Comparison of ENCODE assay signal across 8 mouse cellular contexts in the genomic region with DNA sequence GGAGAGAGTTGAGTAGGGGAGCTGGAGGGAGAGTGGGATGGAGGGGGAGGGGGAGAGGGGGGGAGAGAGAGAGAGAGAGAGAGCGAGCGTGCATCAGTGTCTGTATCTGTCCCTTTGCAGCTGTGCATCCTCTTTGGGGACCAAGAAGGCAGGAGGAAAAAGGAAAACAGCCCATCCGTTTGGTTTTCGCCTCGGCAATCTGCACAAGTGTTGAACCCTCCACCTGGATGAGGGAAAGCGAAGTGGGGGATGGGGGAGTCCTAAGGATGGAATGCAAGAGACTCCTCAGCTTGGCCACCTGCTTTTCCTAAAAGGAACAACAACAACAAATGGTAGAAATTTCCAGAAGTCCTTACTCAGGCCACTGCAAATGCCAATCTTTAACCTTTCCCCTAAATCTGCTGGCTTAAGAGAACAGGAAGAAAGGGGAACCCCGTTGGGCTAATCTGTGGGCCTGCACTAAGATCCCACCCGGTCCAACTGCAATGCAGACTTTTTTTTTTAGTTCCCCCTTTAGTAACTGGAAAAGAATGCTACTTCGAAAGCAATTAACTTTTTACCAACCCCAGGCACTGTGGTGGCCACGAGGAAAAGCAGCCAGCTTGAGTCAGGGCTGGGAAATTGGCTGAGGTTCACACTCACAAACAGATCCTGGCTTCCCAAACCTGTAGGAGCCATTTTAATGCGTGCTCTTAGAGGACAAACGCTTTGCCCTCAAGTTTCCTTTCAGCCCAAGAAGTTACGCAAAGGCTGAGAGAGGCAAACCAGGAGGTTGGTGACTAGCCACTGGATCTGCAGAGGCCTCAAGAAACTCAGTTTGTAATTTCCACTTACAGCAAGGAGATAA. TPM values are rescaled to one million over a fixed set of nuclear protein-coding genes. Genes with fewer than 3 reads are reported as not detected.
DNase-seq lines count a peak whose midpoint lies in the region; ATAC-seq and TF ChIP-seq lines count a peak whose summit lies in the region.

No protein-coding gene starts in this region.

- peak overlapping the region; percentile 63 for H3K9ac ChIP-seq in lung, embryonic 14.5 days
- H3K9ac ChIP-seq in heart, embryonic 12.5 days: peak overlapping the region; percentile 88
- peak overlapping the region; percentile 20 for H3K9ac ChIP-seq in kidney, postnatal 0 days (ENCODE audit: low read depth, low read length)
- peak overlapping the region; percentile 64; the same call in 1 of the 2 replicates for H3K9ac ChIP-seq in midbrain, embryonic 14.5 days (replicated peaks; ENCODE audit: low read length)

- H3K27ac ChIP-seq in lung, embryonic 14.5 days (ENCODE audit: low read depth): peak overlapping the region; percentile 100
- peak overlapping the region; percentile 96 for H3K27ac ChIP-seq in cortical plate, adult 2 months (ENCODE audit: insufficient read depth, low read length)
- H3K27ac ChIP-seq in heart, embryonic 12.5 days (ENCODE audit: poor library complexity, severe bottlenecking): peak overlapping the region; percentile 100
- peak overlapping the region; percentile 100 for H3K27ac ChIP-seq in kidney, postnatal 0 days
- H3K27ac ChIP-seq in midbrain, embryonic 14.5 days (replicated peaks; ENCODE audit: low read depth, low read length): peak overlapping the region; percentile 100

- H3K4me1 ChIP-seq in lung, embryonic 14.5 days (ENCODE audit: insufficient read depth): peaks cover 84% of the 10 kb centered on the region
- peaks cover 65% of the 10 kb centered on the region for H3K4me1 ChIP-seq in lung, adult 2 months (ENCODE audit: control insufficient read depth, insufficient read depth, low read length)
- peaks cover 26% of the 10 kb centered on the region for H3K4me1 ChIP-seq in cortical plate, adult 2 months (ENCODE audit: control insufficient read depth, insufficient read depth, low read length)
- H3K4me1 ChIP-seq in heart, embryonic 12.5 days (replicated peaks): peaks cover 97% of the 10 kb centered on the region
- H3K4me1 ChIP-seq in kidney, postnatal 0 days (replicated peaks; ENCODE audit: insufficient read depth, low read length): peaks cover 91% of the 10 kb centered on the region
- H3K4me1 ChIP-seq in midbrain, embryonic 14.5 days (ENCODE audit: control insufficient read depth, insufficient read depth, low read length): peaks cover 95% of the 10 kb centered on the region

- H3K4me3 ChIP-seq in lung, embryonic 14.5 days (ENCODE audit: low read depth, low read length): peak overlapping the region; percentile 37
- H3K4me3 ChIP-seq in lung, adult 2 months (replicated peaks; ENCODE audit: extremely low read depth, low read depth, low read length): no peak overlapping the region
- no peak overlapping the region for H3K4me3 ChIP-seq in cortical plate, adult 2 months (ENCODE audit: insufficient read depth, low read length)
- peak overlapping the region; percentile 49 for H3K4me3 ChIP-seq in heart, embryonic 12.5 days
- no peak overlapping the region for H3K4me3 ChIP-seq in kidney, postnatal 0 days (replicated peaks; ENCODE audit: low read depth, low read length)
- peak overlapping the region; percentile 35 for H3K4me3 ChIP-seq in midbrain, embryonic 14.5 days (replicated peaks; ENCODE audit: low read depth, low read length)

- no peaks in the 10 kb centered on the region for H3K27me3 ChIP-seq in lung, embryonic 14.5 days (ENCODE audit: insufficient read depth, low read length)
- H3K27me3 ChIP-seq in heart, embryonic 12.5 days (replicated peaks): no peaks in the 10 kb centered on the region
- no peaks in the 10 kb centered on the region for H3K27me3 ChIP-seq in kidney, postnatal 0 days (ENCODE audit: insufficient read depth, low read length)
- no peaks in the 10 kb centered on the region for H3K27me3 ChIP-seq in midbrain, embryonic 14.5 days (ENCODE audit: control insufficient read depth, insufficient read depth, low read length)

- ATAC-seq in lung, embryonic 14.5 days (ENCODE audit: insufficient read depth): no peak
- no peak for ATAC-seq in heart, embryonic 12.5 days (ENCODE audit: insufficient number of reproducible peaks, low FRiP score)
- no peak for ATAC-seq in kidney, postnatal 0 days (replicated peaks; ENCODE audit: low FRiP score, low read depth)
- ATAC-seq in midbrain, embryonic 14.5 days (ENCODE audit: low FRiP score, low TSS enrichment): no peak

- 11% methylated on average over 13 of the region's 13 CpGs for WGBS in lung, embryonic 14.5 days
- WGBS in lung, adult 2 months: 34% methylated on average over 13 of the region's 13 CpGs
- 18% methylated on average over 13 of the region's 13 CpGs for WGBS in heart, embryonic 12.5 days
- WGBS in kidney, postnatal 0 days: 17% methylated on average over 13 of the region's 13 CpGs
- 11% methylated on average over 12 of the region's 13 CpGs for WGBS in midbrain, embryonic 14.5 days

- H3K4me2 ChIP-seq in lung, embryonic 14.5 days: peak overlapping the region; percentile 75
- H3K4me2 ChIP-seq in heart, embryonic 12.5 days: peak overlapping the region; percentile 81
- H3K4me2 ChIP-seq in kidney, postnatal 0 days (ENCODE audit: low read length): peak overlapping the region; percentile 51
- peak overlapping the region; percentile 81 for H3K4me2 ChIP-seq in midbrain, embryonic 14.5 days (ENCODE audit: low read length)

- no peak for TF ChIP-seq POLR2A in lung, adult 2 months (IDR thresholded peaks at IDR 0.05; ENCODE audit: borderline replicate concordance, extremely low read depth, low read depth, low read length)
- TF ChIP-seq POLR2A in cortical plate, adult 2 months (IDR thresholded peaks at IDR 0.05; ENCODE audit: extremely low read depth, insufficient read depth, low read length): no peak

- H3K36me3 ChIP-seq in lung, embryonic 14.5 days (ENCODE audit: insufficient read depth): peaks cover 18% of the 10 kb centered on the region
- H3K36me3 ChIP-seq in heart, embryonic 12.5 days: no peaks in the 10 kb centered on the region
- no peaks in the 10 kb centered on the region for H3K36me3 ChIP-seq in kidney, postnatal 0 days (ENCODE audit: insufficient read depth, low read length)
- no peaks in the 10 kb centered on the region for H3K36me3 ChIP-seq in midbrain, embryonic 14.5 days (ENCODE audit: control insufficient read depth, insufficient read depth, low read length)

- peak; percentile 50 for DNase-seq in lung, embryonic 14.5 days
- no peak for DNase-seq in lung, adult 2 months
- peak; percentile 59 for DNase-seq in kidney, postnatal 0 days (ENCODE audit: low spot score)
- peak; percentile 56 for DNase-seq in midbrain, embryonic 14.5 days
- no peak for DNase-seq in layer of hippocampus, adult 9-10 months (ENCODE audit: low spot score)
- no peak for DNase-seq in frontal cortex, postnatal 10 days (ENCODE audit: low spot score in 2 of 2)

- H3K9me3 ChIP-seq in lung, embryonic 14.5 days (ENCODE audit: low read depth, low read length): no peaks in the 10 kb centered on the region
- no peaks in the 10 kb centered on the region for H3K9me3 ChIP-seq in heart, embryonic 12.5 days (replicated peaks)
- H3K9me3 ChIP-seq in kidney, postnatal 0 days (replicated peaks; ENCODE audit: low read length): no peaks in the 10 kb centered on the region
- no peaks in the 10 kb centered on the region for H3K9me3 ChIP-seq in midbrain, embryonic 14.5 days (ENCODE audit: control insufficient read depth, low read length)

- TF ChIP-seq CTCF in lung, embryonic 14.5 days (IDR thresholded peaks at IDR 0.05; ENCODE audit: low read depth): no peak
- TF ChIP-seq CTCF in lung, adult 2 months (IDR thresholded peaks at IDR 0.05; ENCODE audit: insufficient read depth, low read length): no peak
- TF ChIP-seq CTCF in cortical plate, adult 2 months (IDR thresholded peaks at IDR 0.05; ENCODE audit: extremely low read depth, insufficient read depth, low read length): no peak
- TF ChIP-seq CTCF in kidney, postnatal 0 days (IDR thresholded peaks at IDR 0.05; ENCODE audit: low read depth): peak; percentile 7; the same call in 1 of the 2 replicates

RNA-seq across cellular contexts. Expression of gene Zmynd8, which starts 17.0 kb away (rescaled TPM):
- 40.5 and 46.0 TPM in 2 replicates for polyA plus RNA-seq in lung, embryonic 14.5 days (2014; fragmentation: Nextera tagmentation; extraction: Ambion mirVana)
- polyA plus RNA-seq in lung, adult 2 months (2012; rRNA removed): 25.3 and 29.8 TPM in 2 replicates
- polyA plus RNA-seq in cortical plate, adult 2 months (2012; rRNA removed): 90.5 and 106 TPM in 2 replicates
- polyA plus RNA-seq in heart, embryonic 12.5 days (2016; fragmentation: Nextera tagmentation; extraction: Ambion mirVana): 44.7 and 48.0 TPM in 2 replicates
- 39.6 and 41.7 TPM in 2 replicates for polyA plus RNA-seq in kidney, postnatal 0 days (2015; fragmentation: Nextera tagmentation; extraction: Ambion mirVana)
- 64.4 and 67.8 TPM in 2 replicates for polyA plus RNA-seq in midbrain, embryonic 14.5 days (2014; fragmentation: Nextera tagmentation; extraction: Ambion mirVana)

Comparison
In these comparisons a context has a peak if more than half of its experiments do, and no peak if none do; other contexts are left out.
1. DNase-seq: peak in lung, embryonic 14.5 days (single experiment), kidney, postnatal 0 days (single experiment) and midbrain, embryonic 14.5 days (single experiment); none in lung, adult 2 months (single experiment), layer of hippocampus, adult 9-10 months (single experiment) and frontal cortex, postnatal 10 days (0 of 2).
2. H3K4me3 ChIP-seq: peak in lung, embryonic 14.5 days (single experiment), heart, embryonic 12.5 days (single experiment) and midbrain, embryonic 14.5 days (single experiment); none in lung, adult 2 months (single experiment), cortical plate, adult 2 months (single experiment) and kidney, postnatal 0 days (single experiment).
3. H3K9ac ChIP-seq: peak in every context shown above with its lines; median percentile 88 in heart, embryonic 12.5 days; 64 in midbrain, embryonic 14.5 days; 63 in lung, embryonic 14.5 days; 20 in kidney, postnatal 0 days.
4. Peak in every context shown above with its lines, with median percentiles within 50 percentile points of each other: H3K27ac ChIP-seq and H3K4me2 ChIP-seq.